Mouse (Mus musculus) liver, embryonic 15.5 days (tissue): ENCODE measurements around the gene Ces2h. TPM values are rescaled to one million over a fixed set of nuclear protein-coding genes. Genes with fewer than 3 reads are reported as not detected.

Experiments
- polyA plus RNA-seq: library from polyadenylated mRNA; unstranded; fragments of >200 nt; fragmentation: Nextera tagmentation; extraction: Ambion mirVana; gene quantifications from 2 replicates; pipeline ENCODE4 v1.2.1, GENCODE M21; 2015

Ces2h gene
- polyA plus RNA-seq, 1 experiment from 2014 or later = not detected

Other genes starting within 250 kb of the Ces2h start
- 0.16 and 0.32 TPM in 2 replicates for gene Ces2b, start 169.3 kb upstream of the Ces2h start, polyA plus RNA-seq
- gene Ces2c, start 153.8 kb upstream of the Ces2h start, polyA plus RNA-seq = 0.21 and 0.29 TPM in 2 replicates
- gene Ces2e, start 74.6 kb upstream of the Ces2h start, polyA plus RNA-seq = 2.3 and 3.8 TPM in 2 replicates
- gene Ces2f, start 53.5 kb upstream of the Ces2h start, polyA plus RNA-seq = not detected in 2 replicates
- gene Ces2g, start 39.1 kb upstream of the Ces2h start, polyA plus RNA-seq = 21.1 TPM in 2 replicates
- gene Ces3a, start 47.7 kb downstream of the Ces2h start, polyA plus RNA-seq = 0.58 and 0.97 TPM in 2 replicates
- not detected in 2 replicates for gene Ces3b, start 82.9 kb downstream of the Ces2h start, polyA plus RNA-seq
- not detected in 2 replicates for gene Ces4a, start 130.9 kb downstream of the Ces2h start, polyA plus RNA-seq
- gene Cbfb, start 169.8 kb downstream of the Ces2h start, polyA plus RNA-seq = 6.5 and 7.0 TPM in 2 replicates
- 16.9 and 20.3 TPM in 2 replicates for gene D230025D16Rik, start 224.3 kb downstream of the Ces2h start, polyA plus RNA-seq